Mouse (Mus musculus) C2C12 (cell line): ENCODE data around the gene Zfp335.

Experiments used
- CTCF ChIP-seq: IDR thresholded peaks from one replicate; pipeline ENCODE4 v1.5.1; 2011; ENCODE audit not compliant: control insufficient read depth, insufficient read depth, insufficient read length
- FOSL1 ChIP-seq: IDR thresholded peaks from one replicate; pipeline ENCODE4 v1.8.0; 2011; ENCODE audit warnings: mild to moderate bottlenecking, low read length; ENCODE audit not compliant: poor library complexity, insufficient read depth, severe bottlenecking
- MAX ChIP-seq: IDR thresholded peaks from one replicate; pipeline ENCODE4 v1.6.1; 2011; ENCODE audit warnings: mild to moderate bottlenecking, control low read depth
- MYOD1 ChIP-seq: IDR thresholded peaks from one replicate; pipeline ENCODE4 v1.6.1; 2011; ENCODE audit warnings: low read depth; ENCODE audit not compliant: control insufficient read depth, insufficient read length
- MYOG ChIP-seq: IDR thresholded peaks from one replicate; pipeline ENCODE4 v1.6.1; 2011; ENCODE audit not compliant: control insufficient read depth, insufficient read length; ENCODE audit errors: extremely low read depth
- USF1 ChIP-seq: IDR thresholded peaks from one replicate; pipeline ENCODE4 v1.6.1; 2011; ENCODE audit warnings: low read depth, mild to moderate bottlenecking, control low read depth, moderate library complexity

DNA sequence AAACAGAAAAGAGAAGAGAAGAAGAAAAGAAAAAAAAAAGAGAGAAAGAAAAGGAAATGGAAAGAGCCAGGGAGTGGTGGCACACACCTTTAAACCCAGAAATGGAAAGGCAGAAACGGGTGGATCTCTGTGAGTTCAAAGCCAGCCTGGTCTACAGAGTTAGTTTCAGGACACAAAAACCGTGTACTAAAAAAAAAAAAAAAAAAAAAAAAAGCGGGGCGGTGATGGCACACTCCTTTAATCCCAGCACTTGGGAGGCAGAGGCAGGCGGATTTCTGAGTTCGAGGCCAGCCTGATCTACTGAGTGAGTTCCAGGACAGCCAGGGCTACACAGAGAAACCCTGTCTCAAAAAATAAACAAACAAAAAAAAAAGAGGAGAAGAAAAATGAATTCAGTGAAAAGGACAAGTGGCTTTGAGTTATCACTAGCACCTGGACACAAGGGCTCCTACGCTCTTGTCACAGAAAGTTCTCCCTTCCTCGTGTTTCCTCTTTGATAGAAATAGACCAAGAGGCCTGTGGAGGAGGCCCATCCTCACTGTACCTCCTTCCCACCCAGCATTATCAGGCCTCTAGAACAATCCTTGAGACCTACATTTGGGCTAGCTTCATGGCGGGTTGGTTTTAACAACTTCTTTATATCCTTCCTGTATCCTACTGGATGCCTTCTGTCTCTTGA lies 1.3 kb upstream of the Zfp335 start:
- TF ChIP-seq FOSL1 (no peak), USF1 (no peak), CTCF (no peak), MAX (no peak), MYOD1 (no peak), MYOG (no peak)
